Mouse (Mus musculus) CH12.LX (cell line): ENCODE measurements around the gene Rps29. TPM values are rescaled to one million over a fixed set of nuclear protein-coding genes. Genes with fewer than 3 reads are reported as not detected.

Experiments
- DNase-seq: peaks from one replicate; pipeline ENCODE4 v3.0.0-alpha.2; 2013; ENCODE audit errors: extremely low read depth
- H3K27ac ChIP-seq: 2 replicates; pipeline ENCODE4 v1.5.1; 2012; ENCODE audit warnings: low read depth, mild to moderate bottlenecking, control low read depth, moderate library complexity; ENCODE audit not compliant: insufficient read depth
- H3K27me3 ChIP-seq: replicated peaks from 2 replicates; pipeline ENCODE3; 2012; ENCODE audit warnings: inconsistent platforms
- H3K36me3 ChIP-seq, 2 experiments: replicated peaks in 1 of 2; 2 replicates each; pipeline versions ENCODE3 to v1.6.1; 2012; ENCODE audit warnings: inconsistent platforms in 1 of 2, low read length in 1 of 2, mild to moderate bottlenecking in 1 of 2, mixed read lengths in 1 of 2, moderate library complexity in 1 of 2; ENCODE audit not compliant: control insufficient read depth in 1 of 2, insufficient read depth in 1 of 2
- H3K4me1 ChIP-seq, 2 experiments: 2 replicates each; pipeline ENCODE4 v1.6.1; 2012; ENCODE audit warnings: inconsistent platforms in 1 of 2, moderate library complexity in 1 of 2; ENCODE audit not compliant: insufficient read depth in 2 of 2, control insufficient read depth in 1 of 2
- H3K4me2 ChIP-seq: 2 replicates; pipeline ENCODE4 v1.6.1; 2012; ENCODE audit warnings: low read depth, mild to moderate bottlenecking, control low read depth; ENCODE audit not compliant: poor library complexity, insufficient read depth, severe bottlenecking
- H3K4me3 ChIP-seq, 3 experiments: fragments of 150-350 bp in 1 of 3; sonication (generic) in 1 of 3; replicated peaks in 1 of 3; 2 replicates each; pipeline versions ENCODE3 to v1.5.1; 2011 to 2012; ENCODE audit warnings: low read depth in 2 of 3, low read length in 2 of 3, mild to moderate bottlenecking in 2 of 3, moderate library complexity in 2 of 3, control low read depth in 1 of 3, improper control_type of control experiment in 1 of 3, inconsistent platforms in 1 of 3, mixed read lengths in 1 of 3; ENCODE audit not compliant: poor library complexity in 1 of 3
- H3K79me2 ChIP-seq: replicated peaks from 2 replicates; pipeline ENCODE4 v1.6.1; 2012; ENCODE audit warnings: mild to moderate bottlenecking, moderate library complexity; ENCODE audit not compliant: control insufficient read depth, poor library complexity, insufficient read depth, severe bottlenecking; ENCODE audit errors: extremely low read depth
- H3K9ac ChIP-seq: 2 replicates; pipeline ENCODE4 v1.6.1; 2012; ENCODE audit warnings: low read depth, mild to moderate bottlenecking, control low read depth, moderate library complexity; ENCODE audit not compliant: insufficient read depth
- H3K9me3 ChIP-seq: replicated peaks from 2 replicates; pipeline ENCODE3; 2012; ENCODE audit warnings: low read length, inconsistent platforms, mixed read lengths
- CHD1 ChIP-seq: IDR thresholded peaks from 2 replicates; pipeline ENCODE4 v1.6.1; 2012; ENCODE audit warnings: low read depth, low read length, improper control_type of control experiment, inconsistent platforms
- CTCF ChIP-seq, 2 experiments: IDR thresholded peaks in 1 of 2; conservative IDR thresholded peaks in 1 of 2; 2 replicates each; pipeline ENCODE4 v1.5.1; 2011 to 2012; ENCODE audit warnings: low read depth in 2 of 2, low read length in 2 of 2, improper control_type of control experiment in 1 of 2, inconsistent platforms in 1 of 2, mild to moderate bottlenecking in 1 of 2, moderate library complexity in 1 of 2
- GABPA ChIP-seq: IDR thresholded peaks from 2 replicates; pipeline ENCODE4 v1.6.1; 2012; ENCODE audit warnings: low read depth, low read length, improper control_type of control experiment, inconsistent platforms; ENCODE audit not compliant: insufficient replicate concordance
- HCFC1 ChIP-seq: IDR thresholded peaks from 2 replicates; pipeline ENCODE4 v1.6.1; 2012; ENCODE audit warnings: low read depth, mild to moderate bottlenecking, inconsistent platforms, low read length, improper control_type of control experiment
- IRF4 ChIP-seq: IDR thresholded peaks from 2 replicates; pipeline ENCODE4 v1.6.1; 2014; ENCODE audit warnings: low read depth, mild to moderate bottlenecking, inconsistent platforms, low read length, improper control_type of control experiment
- JUN ChIP-seq: IDR thresholded peaks from 2 replicates; pipeline ENCODE4 v1.6.1; 2011; ENCODE audit warnings: low read depth, mild to moderate bottlenecking, low read length, improper control_type of control experiment, moderate library complexity; ENCODE audit not compliant: insufficient read depth
- JUND ChIP-seq: conservative IDR thresholded peaks from 2 replicates; pipeline ENCODE4 v1.6.1; 2011; ENCODE audit warnings: low read depth, low read length, improper control_type of control experiment
- MAX ChIP-seq: IDR thresholded peaks from 2 replicates; pipeline ENCODE4 v1.6.1; 2011; ENCODE audit warnings: low read length, improper control_type of control experiment
- MYC ChIP-seq: IDR thresholded peaks from 2 replicates; pipeline ENCODE4 v1.6.1; 2011; ENCODE audit warnings: low read depth, mild to moderate bottlenecking, improper control_type of control experiment, low read length
- NELFE ChIP-seq: IDR thresholded peaks from 2 replicates; pipeline ENCODE4 v1.6.1; 2011; ENCODE audit warnings: low read depth, low read length, improper control_type of control experiment
- PAX5 ChIP-seq: IDR thresholded peaks from 2 replicates; pipeline ENCODE4 v1.6.1; 2012; ENCODE audit warnings: low read length, inconsistent platforms, mixed read lengths
- POLR2AphosphoS2 ChIP-seq: IDR thresholded peaks from 2 replicates; pipeline ENCODE4 v1.6.1; 2011; ENCODE audit warnings: low read depth, low read length, improper control_type of control experiment
- RAD21 ChIP-seq: IDR thresholded peaks from 2 replicates; pipeline ENCODE4 v1.6.1; 2011; ENCODE audit warnings: low read depth, mild to moderate bottlenecking, low read length, improper control_type of control experiment, moderate library complexity
- SMC3 ChIP-seq: IDR thresholded peaks from 2 replicates; pipeline ENCODE4 v1.6.1; 2011; ENCODE audit warnings: low read depth, low read length, improper control_type of control experiment
- ZC3H11A ChIP-seq: IDR thresholded peaks from 2 replicates; pipeline ENCODE4 v1.6.1; 2012; ENCODE audit warnings: low read depth, mild to moderate bottlenecking, inconsistent platforms, low read length, improper control_type of control experiment
- ZNF384 ChIP-seq: IDR thresholded peaks from 2 replicates; pipeline ENCODE4 v1.6.1; 2012; ENCODE audit warnings: low read depth, low read length, improper control_type of control experiment, inconsistent platforms
- dilution Hi-C: fragments of 300-500 bp; cut with MboI; formaldehyde crosslinking; loops from 2 replicates; pipeline ENCODE4 v1.14.3; 2020; ENCODE audit warnings: low sequenced_read_pairs; ENCODE audit not compliant: extremely low pct_unique_long_range_greater_than_20kb, extremely low pct_ligation_motif_present
- in situ Hi-C: fragments of 300-500 bp; cut with MboI; formaldehyde crosslinking; loops from 3 replicates; pipeline ENCODE4 v1.14.3; 2019; ENCODE audit warnings: low sequenced_read_pairs, low pct_ligation_motif_present, low pct_unique_long_range_greater_than_20kb, mixed read lengths
- polyA plus RNA-seq: library from polyadenylated mRNA; unstranded; fragments of >175 nt; gene quantifications from 2 replicates; pipeline ENCODE4 v1.2.1, GENCODE M21; 2012; ENCODE audit warnings: low read depth; ENCODE audit not compliant: insufficient read length
- total RNA-seq, 2 experiments: library from RNA; depleted of rRNA; stranded (reverse); fragments of 300-350 nt in 1 of 2; fragments of >200 nt in 1 of 2; gene quantifications; 2 replicates each; pipeline ENCODE4 v1.2.3; 2012 to 2014

Gene Rps29
- total and polyA plus RNA-seq, 3 experiments = 635 to 5,532 (median 1,316) TPM

- Histone ChIP-seq H3K9ac (no peak overlapping the region), H3K4me2 (no peak overlapping the region), H3K27me3 (no peaks in the 10 kb centered on the region), H3K4me1 (peaks cover 2 to 13% of the 10 kb centered on the region in 2 experiments; a peak in 2 of 4 replicates), H3K36me3 (peaks cover 0 to 2% of the 10 kb centered on the region in 2 experiments), H3K4me3 (no peak overlapping the region), H3K27ac (no peak overlapping the region), H3K79me2 (no peaks in the 10 kb centered on the region), H3K9me3 (no peaks in the 10 kb centered on the region)
- in situ Hi-C loops = no loop called here
- dilution Hi-C loops = no loop called here
- DNase-seq = no peak
- no peak for TF ChIP-seq MAX
- no peak for TF ChIP-seq IRF4
- 0 out of 2 replicates have a peak, but pooled peaks have one; percentile 3 for TF ChIP-seq HCFC1
- no peak for TF ChIP-seq POLR2AphosphoS2
Observed at GRCm38 (mm10) chr12:69127626-69128025, 31.4 kb downstream of the Rps29 start.

GRCm38 (mm10) chr12:69127170-69127569, 31.8 kb downstream of the Rps29 start:
- dilution Hi-C loops (no loop called here), in situ Hi-C loops (no loop called here)
- DNase-seq = peak; percentile 81
- peaks cover 0 to 3% of the 10 kb centered on the region in 2 experiments for H3K36me3 ChIP-seq
- no peak overlapping the region for H3K9ac ChIP-seq
- TF ChIP-seq GABPA = no peak
- peak; percentile 46 for TF ChIP-seq SMC3
- no peak for TF ChIP-seq MYC
- TF ChIP-seq JUND = peak; percentile 23; the same call in 1 of the 2 replicates
- TF ChIP-seq NELFE = no peak
- TF ChIP-seq CHD1 = no peak
- TF ChIP-seq CTCF (conservative IDR thresholded peaks at IDR 0.05 in 1 of 2, IDR thresholded peaks at IDR 0.05 in 1 of 2; ENCODE audit: low read depth in 2 of 2, low read length in 2 of 2) = peak; percentile 68 to 77
- 0 out of 2 replicates have a peak, but pooled peaks have one; percentile 30 for TF ChIP-seq MAX
- no peak for TF ChIP-seq PAX5
- TF ChIP-seq JUN = no peak
- TF ChIP-seq ZC3H11A = no peak
- TF ChIP-seq RAD21 = peak; percentile 60
- TF ChIP-seq HCFC1 = 0 out of 2 replicates have a peak, but pooled peaks have one; percentile 23
- no peak for TF ChIP-seq ZNF384
- no peak overlapping the region for H3K4me2 ChIP-seq
- no peak overlapping the region for H3K4me3 ChIP-seq
- no peaks in the 10 kb centered on the region for H3K27me3 ChIP-seq
- H3K9me3 ChIP-seq = no peaks in the 10 kb centered on the region
- H3K79me2 ChIP-seq = no peaks in the 10 kb centered on the region
- H3K27ac ChIP-seq = no peak overlapping the region
- H3K4me1 ChIP-seq = peaks cover 2 to 12% of the 10 kb centered on the region in 2 experiments; a peak in 2 of 4 replicates
